Mouse (Mus musculus) forebrain, postnatal 0 days (tissue): ENCODE measurements around the gene Rbm38. TPM values are rescaled to one million over a fixed set of nuclear protein-coding genes. Genes with fewer than 3 reads are reported as not detected.

Source experiments
- ATAC-seq: fragments of 200-750 bp; cut with Nextera tagmentation; 2 replicates; pipeline ENCODE4 v1.8.0; 2017; ENCODE audit warnings: mild to moderate bottlenecking, moderate library complexity
- DNase-seq: peaks from one replicate; pipeline ENCODE4 v3.0.0-alpha.2; 2015
- H3K27ac ChIP-seq: fragments of 300-500 bp; sonication (generic); 2 replicates; pipeline ENCODE4 v1.5.1; 2014; ENCODE audit warnings: low read depth, mild to moderate bottlenecking, antibody characterized with exemption, low read length, moderate library complexity, mixed read lengths
- H3K27me3 ChIP-seq: fragments of 300-500 bp; sonication (generic); 2 replicates; pipeline ENCODE4 v1.6.1; 2014; ENCODE audit warnings: mild to moderate bottlenecking, low read length, mixed read lengths; ENCODE audit not compliant: insufficient read depth
- H3K36me3 ChIP-seq: fragments of 300-500 bp; sonication (generic); 2 replicates; pipeline ENCODE4 v1.6.1; 2014; ENCODE audit warnings: mild to moderate bottlenecking, moderate library complexity; ENCODE audit not compliant: insufficient read depth
- H3K4me1 ChIP-seq: fragments of 300-500 bp; sonication (generic); 2 replicates; pipeline ENCODE4 v1.6.1; 2014; ENCODE audit warnings: antibody characterized with exemption; ENCODE audit not compliant: insufficient read depth
- H3K4me2 ChIP-seq: fragments of 300-500 bp; sonication (generic); 2 replicates; pipeline ENCODE4 v1.6.1; 2014; ENCODE audit warnings: low read depth, mild to moderate bottlenecking, moderate library complexity
- H3K4me3 ChIP-seq: fragments of 300-500 bp; sonication (generic); 2 replicates; pipeline ENCODE4 v1.5.1; 2014; ENCODE audit warnings: low read depth, low read length, mixed read lengths
- H3K9ac ChIP-seq: fragments of 300-500 bp; sonication (generic); 2 replicates; pipeline ENCODE4 v1.6.1; 2014; ENCODE audit warnings: mild to moderate bottlenecking
- H3K9me3 ChIP-seq: fragments of 300-500 bp; sonication (generic); 2 replicates; pipeline ENCODE4 v1.6.1; 2016; ENCODE audit warnings: low read length
- CTCF ChIP-seq: sonication (generic); IDR thresholded peaks from 2 replicates; pipeline ENCODE4 v1.5.1; 2016; ENCODE audit warnings: antibody characterized with exemption, control low read depth, low read depth
- WGBS: fragments of 180-500 bp; shearing (Covaris S2); extraction: QIAGEN DNeasy Blood & Tissue Kit; methylation state at CpG from one replicate; pipeline ENCODE4 v1.1.7; 2014; 5-methylcytosine and 5-hydroxymethylcytosine counted together
- polyA plus RNA-seq: library from polyadenylated mRNA; unstranded; fragments of >200 nt; fragmentation: Nextera tagmentation; extraction: Ambion mirVana; gene quantifications from 2 replicates; pipeline ENCODE4 v1.2.1, GENCODE M21; 2015
- total RNA-seq: library from RNA; depleted of rRNA; stranded (reverse); fragments of >200 nt; gene quantifications from 2 replicates; pipeline ENCODE4 v1.2.3, GENCODE M21; 2014

The Rbm38 gene
- total and polyA plus RNA-seq, 2 experiments from 2014 or later = 6.6 to 11.0 TPM

- no peaks in the 10 kb centered on the region for H3K36me3 ChIP-seq
- H3K9ac ChIP-seq = no peak overlapping the region
- no peak overlapping the region for H3K27ac ChIP-seq
- no peak for ATAC-seq
- 93% methylated on average over 7 of the region's 7 CpGs for WGBS
- H3K4me1 ChIP-seq = no peaks in the 10 kb centered on the region
- TF ChIP-seq CTCF = no peak
- no peak overlapping the region for H3K4me3 ChIP-seq
- DNase-seq = no peak
- H3K9me3 ChIP-seq = no peaks in the 10 kb centered on the region
- no peaks in the 10 kb centered on the region for H3K27me3 ChIP-seq
- no peak overlapping the region for H3K4me2 ChIP-seq
Observed at GRCm38 (mm10) chr2:173072948-173073347, 52.6 kb downstream of the Rbm38 start.

DNA sequence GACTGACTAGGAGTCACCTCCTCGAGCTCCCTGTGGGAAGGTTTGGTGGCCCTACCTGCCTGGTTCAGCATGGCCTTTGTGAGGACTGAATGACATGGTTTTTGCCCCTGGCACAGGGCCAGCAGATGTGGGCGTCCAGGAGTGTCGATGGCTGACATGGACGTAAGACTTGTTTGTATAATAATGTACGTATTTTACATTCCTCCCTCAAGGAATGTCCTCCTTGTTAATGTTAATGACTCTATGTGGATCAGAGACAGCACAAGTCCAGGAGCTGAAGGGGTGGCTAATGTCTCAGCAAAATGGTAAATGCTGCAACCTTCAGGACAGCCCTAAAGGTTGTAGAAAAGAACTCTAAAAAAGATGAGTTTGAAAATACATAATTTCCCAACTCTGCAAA is 53.4 kb downstream of the Rbm38 start:
- no peak for ATAC-seq
- 76% methylated on average over 5 of the region's 5 CpGs for WGBS
- DNase-seq = no peak

DNA sequence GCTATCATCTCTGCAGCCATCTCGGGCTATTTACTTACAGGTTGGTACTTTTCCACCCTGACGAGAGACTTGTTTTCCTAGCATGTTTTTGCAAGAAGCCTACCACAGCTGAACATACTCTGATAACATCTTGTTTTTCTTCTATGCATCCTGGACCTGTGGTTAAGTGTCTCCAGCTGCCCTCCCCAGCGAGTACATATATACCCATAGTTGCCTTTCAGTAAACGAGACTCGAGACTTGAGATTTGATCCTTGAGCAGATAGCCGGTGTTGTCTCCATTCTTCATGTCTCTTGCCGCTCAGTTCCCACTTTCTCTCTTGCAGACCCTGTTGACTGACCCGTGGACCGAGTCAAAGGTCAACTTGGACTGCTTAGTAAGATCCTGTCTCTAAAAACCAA is 56.6 kb downstream of the Rbm38 start:
- H3K27me3 ChIP-seq = no peaks in the 10 kb centered on the region
- no peak overlapping the region for H3K27ac ChIP-seq
- H3K36me3 ChIP-seq = no peaks in the 10 kb centered on the region
- no peak overlapping the region for H3K9ac ChIP-seq
- no peak for ATAC-seq
- no peak overlapping the region for H3K4me2 ChIP-seq
- WGBS = 88% methylated on average over 9 of the region's 9 CpGs
- no peaks in the 10 kb centered on the region for H3K4me1 ChIP-seq
- H3K4me3 ChIP-seq = no peak overlapping the region
- H3K9me3 ChIP-seq = no peaks in the 10 kb centered on the region
- TF ChIP-seq CTCF = no peak
- no peak for DNase-seq

More for the DNA sequence above, 53.4 kb downstream of the Rbm38 start:
- TF ChIP-seq CTCF = no peak
- Histone ChIP-seq H3K4me1 (no peaks in the 10 kb centered on the region), H3K27ac (no peak overlapping the region), H3K27me3 (no peaks in the 10 kb centered on the region), H3K4me2 (no peak overlapping the region), H3K36me3 (no peaks in the 10 kb centered on the region), H3K9me3 (no peaks in the 10 kb centered on the region), H3K9ac (no peak overlapping the region), H3K4me3 (no peak overlapping the region)

DNA sequence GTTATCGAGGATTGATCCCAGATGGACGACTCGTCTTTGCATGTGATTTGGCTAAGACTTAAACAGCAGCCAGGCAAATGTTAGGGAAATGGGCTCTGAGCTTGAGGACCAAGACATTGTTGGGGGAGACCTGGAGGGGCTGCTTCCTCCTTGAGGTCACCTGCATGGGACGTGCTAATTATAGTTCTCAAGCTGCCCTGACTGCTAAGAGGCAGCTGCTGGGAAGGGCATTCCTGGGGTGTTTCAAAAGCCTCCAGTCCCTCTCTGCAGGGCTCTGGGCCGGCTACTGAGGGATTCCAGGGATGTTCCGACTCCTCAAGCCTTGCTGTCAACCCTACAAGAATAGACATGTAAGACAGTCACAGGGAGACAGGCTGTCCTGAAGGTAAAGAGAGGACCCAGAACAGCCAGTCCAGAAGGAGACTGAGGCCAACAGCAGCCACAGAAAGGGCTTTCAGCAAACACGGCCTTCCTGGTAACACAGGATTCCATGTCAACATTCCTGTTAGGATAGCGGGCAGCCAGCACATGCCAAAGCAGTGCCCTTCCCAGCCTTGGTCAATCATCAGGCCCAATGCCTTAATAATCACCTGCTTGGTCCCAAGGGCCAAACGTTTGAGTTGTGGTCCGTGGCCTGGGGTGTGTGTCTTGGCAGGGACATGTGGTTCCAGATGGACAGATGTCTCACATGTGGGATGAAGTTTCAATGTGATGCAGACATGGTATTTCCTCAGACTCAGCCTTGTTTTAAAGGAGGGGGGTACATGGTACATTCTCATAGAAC is 59.7 kb downstream of the Rbm38 start:
- no peak for ATAC-seq
- Histone ChIP-seq H3K4me2 (no peak overlapping the region), H3K27ac (no peak overlapping the region), H3K36me3 (no peaks in the 10 kb centered on the region), H3K9ac (no peak overlapping the region), H3K4me3 (no peak overlapping the region), H3K9me3 (no peaks in the 10 kb centered on the region), H3K4me1 (no peaks in the 10 kb centered on the region), H3K27me3 (no peaks in the 10 kb centered on the region; the same call in 1 of the 2 replicates)
- TF ChIP-seq CTCF = no peak
- WGBS = 62% methylated on average over 10 of the region's 10 CpGs
- no peak for DNase-seq

GRCm38 (mm10) chr2:173080785-173081241 is 60.5 kb downstream of the Rbm38 start:
- H3K4me1 ChIP-seq = no peaks in the 10 kb centered on the region
- 33% methylated on average over 10 of the region's 10 CpGs for whole genome bisulfite sequencing
- H3K9ac ChIP-seq = no peak overlapping the region
- H3K27ac ChIP-seq = no peak overlapping the region
- ATAC-seq = peak; percentile 63
- no peaks in the 10 kb centered on the region; the same call in 1 of the 2 replicates for H3K27me3 ChIP-seq
- no peak overlapping the region for H3K4me3 ChIP-seq
- no peaks in the 10 kb centered on the region for H3K36me3 ChIP-seq
- H3K4me2 ChIP-seq = no peak overlapping the region
- TF ChIP-seq CTCF = peak; percentile 95
- DNase-seq = peak; percentile 68
- no peaks in the 10 kb centered on the region for H3K9me3 ChIP-seq

DNA sequence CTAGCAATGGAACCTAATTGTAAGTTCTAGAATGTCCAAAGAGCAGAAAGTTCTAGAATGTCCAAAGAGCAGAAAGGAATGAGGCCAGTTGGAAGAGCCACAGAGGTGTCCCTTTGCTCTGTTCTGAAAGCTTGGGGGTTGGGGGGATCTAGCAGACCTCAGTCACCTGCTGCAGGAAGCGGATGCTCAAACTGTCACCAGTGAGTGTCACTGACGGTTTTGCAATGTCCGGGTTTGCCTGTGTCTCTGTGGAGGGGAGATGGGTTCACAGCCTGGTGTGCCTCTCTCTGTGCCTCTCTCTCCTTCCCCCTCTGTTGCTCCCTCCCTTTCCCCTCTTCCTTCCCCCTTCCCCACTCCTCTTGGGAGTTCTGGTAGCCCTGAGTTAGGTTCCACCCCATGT is 62.4 kb downstream of the Rbm38 start:
- H3K27me3 ChIP-seq = no peaks in the 10 kb centered on the region; the same call in 1 of the 2 replicates
- no peaks in the 10 kb centered on the region for H3K9me3 ChIP-seq
- no peak for TF ChIP-seq CTCF
- no peak overlapping the region for H3K9ac ChIP-seq
- H3K4me1 ChIP-seq = no peaks in the 10 kb centered on the region
- no peak overlapping the region for H3K4me3 ChIP-seq
- no peak overlapping the region for H3K27ac ChIP-seq
- DNase-seq (no peak), ATAC-seq (no peak)
- 95% methylated on average over 3 of the region's 3 CpGs for WGBS
- H3K36me3 ChIP-seq = no peaks in the 10 kb centered on the region
- H3K4me2 ChIP-seq = no peak overlapping the region

DNA sequence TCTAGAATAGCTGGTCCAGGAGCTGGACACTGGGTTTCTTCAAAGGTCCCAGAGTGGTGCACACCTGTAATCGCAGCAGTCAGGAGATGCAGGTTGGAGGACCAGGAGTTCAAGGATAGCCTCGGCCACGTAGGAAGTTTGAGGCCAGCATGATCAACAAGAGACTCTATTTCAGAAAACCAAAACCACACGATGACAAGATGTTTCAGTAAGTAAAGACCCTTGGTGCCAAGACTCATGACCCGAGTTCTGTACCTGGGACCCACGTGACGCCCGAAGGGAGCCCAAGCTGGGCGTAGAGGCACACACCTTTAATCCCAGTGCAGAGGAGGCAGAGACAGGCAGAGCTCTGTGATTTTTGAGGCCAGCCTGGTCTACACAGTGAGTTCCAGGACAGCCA is 62.8 kb downstream of the Rbm38 start:
- H3K4me2 ChIP-seq = no peak overlapping the region
- H3K4me3 ChIP-seq = no peak overlapping the region
- no peaks in the 10 kb centered on the region for H3K9me3 ChIP-seq
- no peaks in the 10 kb centered on the region for H3K4me1 ChIP-seq
- no peak for ATAC-seq
- H3K36me3 ChIP-seq = no peaks in the 10 kb centered on the region
- 87% methylated on average over 9 of the region's 9 CpGs for WGBS
- no peaks in the 10 kb centered on the region; the same call in 1 of the 2 replicates for H3K27me3 ChIP-seq
- H3K9ac ChIP-seq = no peak overlapping the region
- no peak overlapping the region for H3K27ac ChIP-seq
- TF ChIP-seq CTCF = no peak
- no peak for DNase-seq
